Mouse (Mus musculus) embryonic facial prominence, embryonic 14.5 days (tissue): Measurements from ENCODE around the gene Pard3. TPM values are rescaled to one million over a fixed set of nuclear protein-coding genes. Genes with fewer than 3 reads are reported as not detected.

Source experiments
- ATAC-seq: fragments of 200-750 bp; cut with Nextera tagmentation; 2 replicates; pipeline ENCODE4 v1.8.0; 2017; ENCODE audit warnings: low read depth, moderate number of reproducible peaks, moderate TSS enrichment
- DNase-seq: peaks from one replicate; pipeline ENCODE4 v3.0.0-alpha.2; 2015; ENCODE audit warnings: low spot score
- H3K27ac ChIP-seq: fragments of 300-500 bp; sonication (generic); replicated peaks from 2 replicates; pipeline ENCODE4 v1.5.1; 2014; ENCODE audit warnings: low read depth, mild to moderate bottlenecking, low read length, moderate library complexity
- H3K27me3 ChIP-seq: fragments of 300-500 bp; sonication (generic); replicated peaks from 2 replicates; pipeline ENCODE4 v1.6.1; 2014; ENCODE audit warnings: low read length; ENCODE audit not compliant: control insufficient read depth, insufficient read depth
- H3K36me3 ChIP-seq: fragments of 300-500 bp; sonication (generic); 2 replicates; pipeline ENCODE4 v1.6.1; 2014; ENCODE audit warnings: low read length, mixed read lengths; ENCODE audit not compliant: control insufficient read depth, insufficient read depth
- H3K4me1 ChIP-seq: fragments of 300-500 bp; sonication (generic); 2 replicates; pipeline ENCODE4 v1.6.1; 2014; ENCODE audit warnings: antibody characterized with exemption, low read length; ENCODE audit not compliant: control insufficient read depth, insufficient read depth
- H3K4me2 ChIP-seq: fragments of 300-500 bp; sonication (generic); 2 replicates; pipeline ENCODE4 v1.6.1; 2014; ENCODE audit warnings: low read depth, mild to moderate bottlenecking, low read length, moderate library complexity, mixed read lengths
- H3K4me3 ChIP-seq: fragments of 300-500 bp; sonication (generic); 2 replicates; pipeline ENCODE4 v1.5.1; 2014; ENCODE audit warnings: low read depth, mild to moderate bottlenecking, low read length
- H3K9ac ChIP-seq: fragments of 300-500 bp; sonication (generic); 2 replicates; pipeline ENCODE4 v1.6.1; 2014; ENCODE audit warnings: low read depth, mild to moderate bottlenecking, low read length, moderate library complexity, mixed read lengths
- H3K9me3 ChIP-seq: fragments of 300-500 bp; sonication (generic); 2 replicates; pipeline ENCODE4 v1.6.1; 2016; ENCODE audit warnings: low read length; ENCODE audit not compliant: control insufficient read depth
- WGBS: fragments of 180-500 bp; shearing (Covaris S2); extraction: QIAGEN DNeasy Blood & Tissue Kit; methylation state at CpG from one replicate; pipeline ENCODE4 v1.1.7; 2014; 5-methylcytosine and 5-hydroxymethylcytosine counted together
- polyA plus RNA-seq: library from polyadenylated mRNA; unstranded; fragments of >200 nt; fragmentation: Nextera tagmentation; extraction: Ambion mirVana; gene quantifications from 2 replicates; pipeline ENCODE4 v1.2.1, GENCODE M21; 2014

Pard3 gene
- polyA plus RNA-seq, 1 experiment from 2014 or later: 35.4 TPM

- H3K9me3 ChIP-seq: no peaks in the 10 kb centered on the region
- H3K36me3 ChIP-seq: peaks cover 7% of the 10 kb centered on the region; the same call in 1 of the 2 replicates
- DNase-seq: no peak
- H3K9ac ChIP-seq: no peak overlapping the region
- 53% methylated on average over 4 of the region's 4 CpGs for WGBS
- H3K27me3 ChIP-seq: no peaks in the 10 kb centered on the region
- H3K4me3 ChIP-seq: no peak overlapping the region
- no peak overlapping the region for H3K27ac ChIP-seq
- H3K4me2 ChIP-seq: no peak overlapping the region
- peaks cover 3% of the 10 kb centered on the region for H3K4me1 ChIP-seq
- no peak for ATAC-seq
Observed at GRCm38 (mm10) chr8:127589291-127589690, 525.6 kb downstream of the Pard3 start.

DNA sequence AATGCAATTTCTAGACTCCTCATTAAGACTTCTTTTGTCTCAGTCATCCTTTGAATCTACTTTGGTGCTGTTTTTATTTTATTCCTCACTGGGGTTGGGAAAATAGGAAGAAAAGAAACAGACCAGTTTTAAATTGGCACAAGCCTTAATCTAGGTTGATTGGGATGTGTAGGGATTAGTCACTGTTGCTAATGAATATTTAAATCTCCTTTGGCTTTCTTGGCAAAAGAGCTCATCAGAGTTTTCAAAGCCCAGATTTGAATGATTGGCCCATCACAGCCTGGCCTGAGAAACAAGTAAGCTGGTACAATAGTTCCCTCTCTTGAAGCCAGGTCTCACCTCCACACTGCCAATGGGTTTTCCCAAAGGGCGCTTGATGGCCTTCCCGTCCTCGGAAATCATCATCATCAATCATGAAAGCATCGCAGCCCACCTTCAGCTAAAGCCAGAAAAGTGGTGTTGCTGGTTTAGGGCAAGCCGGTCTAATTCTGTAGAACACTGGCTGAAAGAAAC lies 527.0 kb downstream of the Pard3 start:
- no peak for DNase-seq

DNA sequence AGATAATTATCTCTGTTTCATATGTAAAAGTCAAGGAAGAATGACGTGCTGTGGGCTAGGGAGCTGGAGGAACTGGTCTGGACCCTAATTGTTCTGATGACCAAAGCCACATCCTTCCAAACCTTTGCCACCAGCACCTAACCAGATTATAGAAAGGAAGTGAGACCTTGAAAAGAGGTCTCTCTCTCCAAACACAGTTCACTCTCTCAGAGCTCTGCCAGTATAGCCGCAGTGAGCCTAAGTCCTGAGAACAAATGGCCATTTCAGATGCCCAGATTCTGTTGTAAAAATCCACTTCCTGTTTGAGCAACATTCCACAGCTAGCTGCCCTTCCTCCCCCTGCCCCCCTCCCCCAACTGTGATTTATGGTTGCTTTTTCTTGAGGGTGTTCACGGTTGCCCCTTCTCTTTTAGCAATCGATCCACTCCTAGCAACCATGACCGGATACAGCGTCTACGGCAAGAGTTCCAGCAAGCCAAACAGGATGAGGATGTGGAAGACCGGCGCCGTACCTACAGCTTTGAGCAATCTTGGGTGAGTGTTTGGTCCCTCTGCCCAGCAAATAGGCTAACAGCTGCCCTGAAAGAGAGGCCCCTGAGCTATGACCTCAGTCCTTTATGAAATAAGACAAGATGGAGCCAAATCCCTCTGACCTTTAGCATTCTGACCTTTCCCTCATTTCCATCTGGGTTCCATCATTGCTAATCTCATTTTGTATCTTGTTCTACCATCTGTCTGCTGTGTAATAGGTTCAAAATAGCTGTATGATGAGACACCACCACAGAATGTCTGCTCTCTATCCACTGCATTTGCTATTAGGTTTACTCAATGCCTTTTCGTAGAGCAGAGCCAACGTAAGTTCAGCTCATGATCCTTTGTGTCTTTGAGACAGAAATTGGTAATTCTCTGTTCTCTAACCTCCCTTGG lies 529.2 kb downstream of the Pard3 start:
- H3K4me1 ChIP-seq: no peaks in the 10 kb centered on the region
- WGBS: 54% methylated on average over 12 of the region's 12 CpGs
- H3K9me3 ChIP-seq: no peaks in the 10 kb centered on the region
- no peak overlapping the region for H3K4me3 ChIP-seq
- peaks cover 15% of the 10 kb centered on the region for H3K36me3 ChIP-seq
- DNase-seq: no peak
- no peaks in the 10 kb centered on the region for H3K27me3 ChIP-seq
- H3K9ac ChIP-seq: no peak overlapping the region
- no peak overlapping the region for H3K27ac ChIP-seq
- no peak overlapping the region for H3K4me2 ChIP-seq
- ATAC-seq: no peak

More for the DNA sequence above, 527.0 kb downstream of the Pard3 start:
- no peaks in the 10 kb centered on the region for H3K9me3 ChIP-seq
- H3K27me3 ChIP-seq: no peaks in the 10 kb centered on the region
- H3K9ac ChIP-seq: no peak overlapping the region
- H3K4me1 ChIP-seq: peaks cover 3% of the 10 kb centered on the region
- peaks cover 15% of the 10 kb centered on the region for H3K36me3 ChIP-seq
- no peak overlapping the region for H3K4me2 ChIP-seq
- H3K27ac ChIP-seq: no peak overlapping the region
- no peak for ATAC-seq
- 90% methylated on average over 5 of the region's 5 CpGs for WGBS
- H3K4me3 ChIP-seq: no peak overlapping the region

DNA sequence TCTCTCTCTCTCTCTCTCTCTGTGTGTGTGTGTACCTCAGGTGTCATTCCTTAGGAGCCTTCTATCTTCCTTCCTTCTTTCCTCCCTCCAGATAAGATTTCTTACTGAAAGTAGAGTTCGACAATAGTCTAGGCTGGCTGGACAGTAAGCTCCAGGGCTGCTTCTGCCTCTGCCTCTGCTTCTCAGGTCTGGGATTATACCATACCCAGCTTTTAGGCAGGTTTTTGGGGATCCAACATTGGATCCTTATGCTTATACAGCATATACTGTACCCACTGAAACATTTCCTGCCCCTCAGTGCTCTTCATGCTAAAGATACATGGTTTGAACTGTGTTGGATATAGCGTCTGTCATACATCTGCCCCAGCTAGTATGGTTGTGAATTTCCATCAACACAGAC lies 536.9 kb downstream of the Pard3 start:
- no peaks in the 10 kb centered on the region for H3K4me1 ChIP-seq
- H3K27me3 ChIP-seq: no peaks in the 10 kb centered on the region
- WGBS: 73% methylated on average over 2 of the region's 2 CpGs
- H3K4me3 ChIP-seq: no peak overlapping the region
- H3K36me3 ChIP-seq: peaks cover 15% of the 10 kb centered on the region
- H3K4me2 ChIP-seq: no peak overlapping the region
- no peak overlapping the region for H3K27ac ChIP-seq
- no peaks in the 10 kb centered on the region for H3K9me3 ChIP-seq
- no peak for ATAC-seq
- H3K9ac ChIP-seq: no peak overlapping the region
- no peak for DNase-seq

- no peak for ATAC-seq
- no peaks in the 10 kb centered on the region for H3K9me3 ChIP-seq
- no peak overlapping the region for H3K4me3 ChIP-seq
- no peak overlapping the region for H3K9ac ChIP-seq
- peaks cover 15% of the 10 kb centered on the region for H3K36me3 ChIP-seq
- 95% methylated on average over 14 of the region's 15 CpGs for WGBS
- no peaks in the 10 kb centered on the region for H3K27me3 ChIP-seq
- DNase-seq: no peak
- no peaks in the 10 kb centered on the region for H3K4me1 ChIP-seq
- H3K27ac ChIP-seq: no peak overlapping the region
- no peak overlapping the region for H3K4me2 ChIP-seq
Observed at GRCm38 (mm10) chr8:127603062-127603461, 539.4 kb downstream of the Pard3 start.

DNA sequence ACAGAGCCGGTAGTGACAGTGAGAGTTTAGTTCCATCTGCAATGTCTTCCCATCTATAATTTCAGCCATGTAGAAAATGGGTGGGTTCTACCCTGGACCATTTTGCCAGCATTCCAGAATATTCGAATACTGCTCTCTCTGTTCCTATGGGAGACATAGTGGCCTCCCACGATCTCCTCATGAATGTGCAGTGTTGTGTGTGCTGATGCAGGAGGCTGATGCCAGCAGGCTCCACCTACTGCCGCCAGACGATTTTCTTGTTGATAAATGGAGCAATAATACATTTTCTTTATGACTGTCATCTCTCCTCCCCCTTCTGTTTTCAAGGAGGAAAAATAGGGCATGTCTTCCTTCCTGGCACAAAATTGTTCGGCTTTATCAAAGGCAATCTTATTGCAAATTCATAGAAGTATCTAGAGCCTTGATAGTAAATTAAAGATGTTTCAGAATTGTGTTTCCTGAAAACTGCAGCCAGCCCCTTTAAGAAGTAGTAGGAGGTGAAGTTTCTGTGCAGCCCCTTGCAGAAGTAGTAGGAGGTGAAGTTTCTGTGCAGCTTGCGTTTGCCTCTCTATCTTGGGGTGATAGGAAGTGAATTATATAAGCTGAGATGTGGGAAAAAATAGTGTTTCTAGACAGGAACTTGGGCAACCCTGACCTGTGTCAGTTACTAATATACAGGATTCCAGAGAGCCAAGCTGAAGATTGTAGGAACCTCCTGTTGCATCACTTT lies 545.0 kb downstream of the Pard3 start:
- H3K27ac ChIP-seq: no peak overlapping the region
- no peak overlapping the region for H3K9ac ChIP-seq
- WGBS: 72% methylated on average over 7 of the region's 7 CpGs
- H3K4me2 ChIP-seq: no peak overlapping the region
- H3K4me1 ChIP-seq: no peaks in the 10 kb centered on the region
- H3K9me3 ChIP-seq: no peaks in the 10 kb centered on the region
- DNase-seq (no peak), ATAC-seq (no peak)
- no peak overlapping the region for H3K4me3 ChIP-seq
- peaks cover 21% of the 10 kb centered on the region for H3K36me3 ChIP-seq
- no peaks in the 10 kb centered on the region for H3K27me3 ChIP-seq

- no peak for ATAC-seq
- no peak overlapping the region for H3K4me2 ChIP-seq
- no peak for DNase-seq
Observed at GRCm38 (mm10) chr8:127609316-127609715, 545.6 kb downstream of the Pard3 start.

GRCm38 (mm10) chr8:127614206-127614605 lies 550.5 kb downstream of the Pard3 start:
- whole genome bisulfite sequencing: 71% methylated on average over 4 of the region's 4 CpGs
- Histone ChIP-seq H3K27ac (no peak overlapping the region), H3K36me3 (peaks cover 15% of the 10 kb centered on the region)

More at GRCm38 (mm10) chr8:127609316-127609715, 545.6 kb downstream of the Pard3 start:
- Histone ChIP-seq H3K27ac (no peak overlapping the region), H3K4me3 (no peak overlapping the region), H3K4me1 (no peaks in the 10 kb centered on the region), H3K9ac (no peak overlapping the region), H3K9me3 (no peaks in the 10 kb centered on the region), H3K36me3 (peaks cover 15% of the 10 kb centered on the region), H3K27me3 (no peaks in the 10 kb centered on the region)
- 83% methylated on average over 10 of the region's 10 CpGs for WGBS

More at GRCm38 (mm10) chr8:127614206-127614605, 550.5 kb downstream of the Pard3 start:
- Histone ChIP-seq H3K4me1 (no peaks in the 10 kb centered on the region), H3K9me3 (no peaks in the 10 kb centered on the region), H3K4me2 (no peak overlapping the region), H3K4me3 (no peak overlapping the region), H3K9ac (no peak overlapping the region), H3K27me3 (no peaks in the 10 kb centered on the region)
- DNase-seq: peak; percentile 19
- no peak for ATAC-seq
